In the genomic region with DNA sequence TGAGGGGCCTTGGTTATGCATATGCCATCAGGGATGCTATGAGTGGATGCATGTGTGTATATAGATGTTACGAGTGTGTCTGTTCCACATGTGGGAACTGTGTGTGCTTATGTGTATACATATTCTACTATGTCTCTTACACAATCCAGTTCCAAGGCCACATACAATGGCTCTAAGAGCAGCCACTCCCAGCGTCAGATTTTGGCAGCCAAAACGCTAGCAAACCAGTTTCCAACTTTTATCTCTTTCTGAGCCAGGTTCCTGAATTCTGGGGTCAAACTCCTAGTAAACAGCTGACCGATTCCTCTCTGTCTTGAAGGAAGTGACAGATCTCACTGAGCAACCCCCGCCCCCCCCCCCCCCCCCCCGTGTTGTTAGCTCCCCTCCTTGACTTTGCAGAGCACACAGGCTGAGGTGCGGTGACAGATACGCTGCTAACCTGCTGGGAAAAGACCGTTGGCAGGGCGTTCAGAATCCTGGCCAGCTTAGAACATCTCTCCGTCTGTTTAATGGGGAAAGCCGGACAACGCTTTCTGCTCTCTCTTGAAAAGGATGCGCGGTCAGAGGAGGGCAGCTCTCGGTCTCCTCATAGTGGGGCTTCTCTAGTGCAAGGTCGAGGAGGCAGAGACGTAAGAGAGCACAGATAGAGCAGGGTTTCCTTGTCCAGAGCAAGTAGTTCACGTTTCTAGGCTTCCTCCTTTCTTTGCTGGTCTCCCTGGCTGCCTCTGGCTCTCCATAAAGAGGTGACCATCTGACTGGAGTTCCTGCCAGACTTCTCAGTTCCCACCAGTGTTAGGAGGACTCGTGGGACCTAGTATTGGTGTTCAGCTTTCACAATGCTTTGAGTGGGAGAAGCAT, we compare ENCODE assay signal across 8 mouse cellular contexts. TPM values are rescaled to one million over a fixed set of nuclear protein-coding genes. Genes with fewer than 3 reads are reported as not detected.
DNase-seq lines count a peak whose midpoint lies in the region; ATAC-seq lines count a peak whose summit lies in the region.
"Had no signal": no experiment of that assay in that cellular context is flagged by ENCODE, and none has a peak within 500 bp of the region (broad histone marks: within the 10 kb centered on the region; RNA-seq: fewer than 3 reads in every experiment).

No protein-coding gene starts in this region.

- peak overlapping the region; percentile 35; the same call in 1 of the 2 replicates for H3K27ac ChIP-seq in midbrain, embryonic 10.5 days (replicated peaks)
- H3K27ac ChIP-seq in midbrain, embryonic 14.5 days (replicated peaks; ENCODE audit: low read depth, low read length), result no peak overlapping the region
- H3K27ac ChIP-seq in embryonic facial prominence, embryonic 15.5 days (replicated peaks), result peak overlapping the region; percentile 34; the same call in 1 of the 2 replicates
- no peak overlapping the region for H3K27ac ChIP-seq in forebrain, embryonic 11.5 days (ENCODE audit: low read depth, low read length)
- H3K27ac ChIP-seq in midbrain, embryonic 11.5 days (ENCODE audit: low read depth, low read length), result no peak overlapping the region
- H3K27ac ChIP-seq: midbrain, embryonic 12.5 days had no signal

- intact Hi-C loops in heart, postnatal 36 days (cut with DNase I), result loop anchor here (5.0 kb wide), 1 partner anchor 175 kb away; no protein-coding TSS in a partner anchor

- no peak for DNase-seq in midbrain, embryonic 10.5 days (ENCODE audit: low spot score)
- no peak for DNase-seq in midbrain, embryonic 14.5 days
- DNase-seq in heart, postnatal 36 days, result peak; percentile 24 to 37
- no peak for DNase-seq in forebrain, embryonic 11.5 days (ENCODE audit: low spot score)
- no peak for DNase-seq in midbrain, embryonic 11.5 days (ENCODE audit: low spot score, missing footprints)

- no peaks in the 10 kb centered on the region for H3K9me3 ChIP-seq in midbrain, embryonic 10.5 days (replicated peaks)
- H3K9me3 ChIP-seq in midbrain, embryonic 14.5 days (ENCODE audit: control insufficient read depth, low read length), result no peaks in the 10 kb centered on the region
- no peaks in the 10 kb centered on the region for H3K9me3 ChIP-seq in embryonic facial prominence, embryonic 15.5 days (replicated peaks)
- no peaks in the 10 kb centered on the region for H3K9me3 ChIP-seq in forebrain, embryonic 11.5 days (ENCODE audit: control insufficient read depth, low read length)
- no peaks in the 10 kb centered on the region for H3K9me3 ChIP-seq in midbrain, embryonic 11.5 days (ENCODE audit: control insufficient read depth, low read length)
- H3K9me3 ChIP-seq: midbrain, embryonic 12.5 days had no signal

- no peak overlapping the region for H3K4me2 ChIP-seq in midbrain, embryonic 14.5 days (ENCODE audit: low read length)
- no peak overlapping the region for H3K4me2 ChIP-seq in embryonic facial prominence, embryonic 15.5 days (replicated peaks)
- H3K4me2 ChIP-seq in forebrain, embryonic 11.5 days (ENCODE audit: low read depth, low read length, severe bottlenecking), result no peak overlapping the region
- H3K4me2 ChIP-seq in midbrain, embryonic 11.5 days, result no peak overlapping the region

- no peaks in the 10 kb centered on the region for H3K36me3 ChIP-seq in midbrain, embryonic 10.5 days
- no peaks in the 10 kb centered on the region for H3K36me3 ChIP-seq in midbrain, embryonic 14.5 days (ENCODE audit: control insufficient read depth, insufficient read depth, low read length)
- no peaks in the 10 kb centered on the region for H3K36me3 ChIP-seq in embryonic facial prominence, embryonic 15.5 days
- H3K36me3 ChIP-seq in forebrain, embryonic 11.5 days (ENCODE audit: control insufficient read depth, insufficient read depth, low read length), result no peaks in the 10 kb centered on the region
- H3K36me3 ChIP-seq in midbrain, embryonic 11.5 days (ENCODE audit: control insufficient read depth, insufficient read depth, low read length), result no peaks in the 10 kb centered on the region
- H3K36me3 ChIP-seq: midbrain, embryonic 12.5 days had no signal

- no peak for ATAC-seq in midbrain, embryonic 14.5 days (ENCODE audit: low FRiP score, low TSS enrichment)
- ATAC-seq in embryonic facial prominence, embryonic 15.5 days (ENCODE audit: insufficient number of reproducible peaks, low FRiP score, low TSS enrichment, low read depth), result no peak
- peak; percentile 14 for ATAC-seq in megakaryocyte, adult 5-6 weeks (ENCODE audit: poor library complexity, severe bottlenecking)
- no peak for ATAC-seq in forebrain, embryonic 11.5 days (replicated peaks; ENCODE audit: low FRiP score)
- no peak for ATAC-seq in midbrain, embryonic 11.5 days (ENCODE audit: low FRiP score)

- no peak overlapping the region for H3K9ac ChIP-seq in midbrain, embryonic 14.5 days (replicated peaks; ENCODE audit: low read length)
- H3K9ac ChIP-seq in embryonic facial prominence, embryonic 15.5 days, result no peak overlapping the region
- H3K9ac ChIP-seq in forebrain, embryonic 11.5 days (ENCODE audit: low read length), result no peak overlapping the region
- H3K9ac ChIP-seq in midbrain, embryonic 11.5 days (ENCODE audit: low read length), result no peak overlapping the region
- H3K9ac ChIP-seq: midbrain, embryonic 12.5 days had no signal

- 0 out of 2 replicates have a peak, but pooled peaks cover 8% of the 10 kb centered on the region for H3K27me3 ChIP-seq in midbrain, embryonic 10.5 days (ENCODE audit: low read depth, poor library complexity, severe bottlenecking)
- no peaks in the 10 kb centered on the region for H3K27me3 ChIP-seq in midbrain, embryonic 14.5 days (ENCODE audit: control insufficient read depth, insufficient read depth, low read length)
- H3K27me3 ChIP-seq in embryonic facial prominence, embryonic 15.5 days, result no peaks in the 10 kb centered on the region
- H3K27me3 ChIP-seq in forebrain, embryonic 11.5 days (ENCODE audit: control insufficient read depth, insufficient read depth, low read length), result no peaks in the 10 kb centered on the region
- H3K27me3 ChIP-seq in midbrain, embryonic 11.5 days (ENCODE audit: control insufficient read depth, insufficient read depth, low read length), result no peaks in the 10 kb centered on the region
- H3K27me3 ChIP-seq: midbrain, embryonic 12.5 days had no signal

- H3K4me3 ChIP-seq in midbrain, embryonic 10.5 days, result no peak overlapping the region
- H3K4me3 ChIP-seq in midbrain, embryonic 14.5 days (replicated peaks; ENCODE audit: low read depth, low read length), result no peak overlapping the region
- no peak overlapping the region for H3K4me3 ChIP-seq in embryonic facial prominence, embryonic 15.5 days (replicated peaks)
- no peak overlapping the region for H3K4me3 ChIP-seq in forebrain, embryonic 11.5 days (ENCODE audit: low read depth, low read length)
- H3K4me3 ChIP-seq in midbrain, embryonic 11.5 days (ENCODE audit: low read depth, low read length), result no peak overlapping the region
- H3K4me3 ChIP-seq: midbrain, embryonic 12.5 days had no signal

- peaks cover 24% of the 10 kb centered on the region for H3K4me1 ChIP-seq in midbrain, embryonic 10.5 days
- H3K4me1 ChIP-seq in midbrain, embryonic 14.5 days (ENCODE audit: control insufficient read depth, insufficient read depth, low read length), result 0 out of 2 replicates have a peak, but pooled peaks cover 5% of the 10 kb centered on the region
- H3K4me1 ChIP-seq in embryonic facial prominence, embryonic 15.5 days, result peaks cover 14% of the 10 kb centered on the region
- H3K4me1 ChIP-seq in forebrain, embryonic 11.5 days (replicated peaks; ENCODE audit: control insufficient read depth, insufficient read depth, low read length), result no peaks in the 10 kb centered on the region; the same call in 1 of the 2 replicates
- 0 out of 2 replicates have a peak, but pooled peaks cover 4% of the 10 kb centered on the region for H3K4me1 ChIP-seq in midbrain, embryonic 11.5 days (ENCODE audit: control insufficient read depth, insufficient read depth, low read length)

- 54% methylated on average over 19 of the region's 20 CpGs for WGBS in midbrain, embryonic 10.5 days
- WGBS in midbrain, embryonic 14.5 days, result 49% methylated on average over 20 of the region's 20 CpGs
- WGBS in embryonic facial prominence, embryonic 15.5 days, result 42% methylated on average over 20 of the region's 20 CpGs
- 53% methylated on average over 20 of the region's 20 CpGs for WGBS in forebrain, embryonic 11.5 days
- 48% methylated on average over 20 of the region's 20 CpGs for WGBS in midbrain, embryonic 11.5 days

RNA-seq across cellular contexts. Expression of a gene that starts 17.3 kb away (rescaled TPM):
- polyA plus RNA-seq in midbrain, embryonic 10.5 days (2016; fragmentation: Nextera tagmentation; extraction: Ambion mirVana), result 4.8 and 6.2 TPM in 2 replicates
- polyA plus RNA-seq in midbrain, embryonic 14.5 days (2014; fragmentation: Nextera tagmentation; extraction: Ambion mirVana), result 10.9 and 12.2 TPM in 2 replicates
- polyA plus RNA-seq in embryonic facial prominence, embryonic 15.5 days (2015; fragmentation: Nextera tagmentation; extraction: Ambion mirVana), result 18.0 and 24.0 TPM in 2 replicates
- total RNA-seq in heart, postnatal 36 days (2021), result 10 to 100 TPM; 13.4 to 26.8 TPM
- 1,517 and 1,767 TPM in 2 replicates for total RNA-seq in megakaryocyte, adult 5-6 weeks (2015)
- total RNA-seq in megakaryocyte, adult 5-6 weeks (2017), result 1,236 and 1,298 TPM in 2 replicates
- 4.5 and 4.7 TPM in 2 replicates for polyA plus RNA-seq in forebrain, embryonic 11.5 days (2014; fragmentation: Nextera tagmentation; extraction: Ambion mirVana)
- polyA plus RNA-seq in midbrain, embryonic 11.5 days (2014; fragmentation: Nextera tagmentation; extraction: Ambion mirVana), result 6.3 and 9.3 TPM in 2 replicates

Comparison
In these comparisons a context has a peak if more than half of its experiments do, and no peak if none do; other contexts are left out.
1. H3K27ac ChIP-seq: peak in midbrain, embryonic 10.5 days (single experiment) and embryonic facial prominence, embryonic 15.5 days (single experiment); none in midbrain, embryonic 14.5 days (single experiment), forebrain, embryonic 11.5 days (single experiment) and midbrain, embryonic 11.5 days (single experiment).
2. DNase-seq: peak in heart, postnatal 36 days (2 of 2); none in midbrain, embryonic 10.5 days (single experiment), midbrain, embryonic 14.5 days (single experiment), forebrain, embryonic 11.5 days (single experiment) and midbrain, embryonic 11.5 days (single experiment).